Mouse (Mus musculus) spleen, postnatal 14 days (tissue): Measurements from ENCODE around the gene Casp8ap2.

ENCODE experiments used
- DNase-seq, 2 experiments: peaks; one replicate each; pipeline ENCODE4 v3.0.0; 2021 to 2022; ENCODE audit warnings: low spot score in 2 of 2

Casp8ap2 gene

DNA sequence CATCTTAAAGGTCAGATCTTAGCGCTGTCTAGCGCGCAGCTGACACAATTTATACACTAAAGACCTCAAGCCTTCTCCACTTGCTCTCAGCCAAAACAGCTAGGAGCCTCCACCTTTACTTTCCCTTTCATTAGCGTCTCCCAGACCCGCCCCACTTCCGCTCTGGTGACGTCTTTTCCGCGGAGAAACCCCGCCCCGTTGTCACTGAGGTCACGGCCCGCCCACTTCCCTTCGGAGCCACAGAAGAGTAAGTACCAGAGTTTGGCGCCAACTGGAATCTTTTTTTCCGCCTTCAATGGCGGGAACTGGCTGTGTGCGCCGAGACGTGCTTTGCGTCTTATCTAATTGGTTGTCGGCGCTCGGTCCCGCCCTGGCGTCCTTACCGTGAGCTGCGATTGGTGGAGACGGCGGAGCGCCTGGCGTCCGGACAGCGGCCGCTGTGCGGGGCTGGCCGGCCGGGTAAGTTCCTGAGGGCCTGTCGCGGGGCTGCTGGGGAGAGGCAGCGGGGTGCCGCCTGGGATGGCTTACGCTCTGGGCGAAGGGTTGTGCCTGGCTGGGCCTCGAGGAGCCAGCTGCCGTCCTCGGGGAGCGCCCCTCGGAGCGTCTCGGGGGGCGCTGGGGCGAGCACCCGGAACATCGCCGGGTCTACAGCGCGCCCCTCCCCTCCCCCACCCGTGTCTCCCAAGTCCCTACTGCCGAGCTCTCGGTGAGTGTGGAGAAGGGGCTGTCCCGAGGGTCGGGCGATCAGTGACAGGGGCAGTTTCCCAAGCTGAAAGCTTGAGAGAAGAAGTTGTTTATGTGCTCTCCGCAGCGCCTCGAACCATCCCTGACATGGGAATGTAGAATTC lies at the start of gene Casp8ap2:
Gene Casp8ap2, plus strand, starts transcription at position 418 of the 848 bp plus-strand sequence.
- peak; percentile 97 to 99 for DNase-seq

- DNase-seq = no peak
These were observed 46.2 kb upstream of the Casp8ap2 start for GRCm38 (mm10) chr4:32569054-32569453.

DNA sequence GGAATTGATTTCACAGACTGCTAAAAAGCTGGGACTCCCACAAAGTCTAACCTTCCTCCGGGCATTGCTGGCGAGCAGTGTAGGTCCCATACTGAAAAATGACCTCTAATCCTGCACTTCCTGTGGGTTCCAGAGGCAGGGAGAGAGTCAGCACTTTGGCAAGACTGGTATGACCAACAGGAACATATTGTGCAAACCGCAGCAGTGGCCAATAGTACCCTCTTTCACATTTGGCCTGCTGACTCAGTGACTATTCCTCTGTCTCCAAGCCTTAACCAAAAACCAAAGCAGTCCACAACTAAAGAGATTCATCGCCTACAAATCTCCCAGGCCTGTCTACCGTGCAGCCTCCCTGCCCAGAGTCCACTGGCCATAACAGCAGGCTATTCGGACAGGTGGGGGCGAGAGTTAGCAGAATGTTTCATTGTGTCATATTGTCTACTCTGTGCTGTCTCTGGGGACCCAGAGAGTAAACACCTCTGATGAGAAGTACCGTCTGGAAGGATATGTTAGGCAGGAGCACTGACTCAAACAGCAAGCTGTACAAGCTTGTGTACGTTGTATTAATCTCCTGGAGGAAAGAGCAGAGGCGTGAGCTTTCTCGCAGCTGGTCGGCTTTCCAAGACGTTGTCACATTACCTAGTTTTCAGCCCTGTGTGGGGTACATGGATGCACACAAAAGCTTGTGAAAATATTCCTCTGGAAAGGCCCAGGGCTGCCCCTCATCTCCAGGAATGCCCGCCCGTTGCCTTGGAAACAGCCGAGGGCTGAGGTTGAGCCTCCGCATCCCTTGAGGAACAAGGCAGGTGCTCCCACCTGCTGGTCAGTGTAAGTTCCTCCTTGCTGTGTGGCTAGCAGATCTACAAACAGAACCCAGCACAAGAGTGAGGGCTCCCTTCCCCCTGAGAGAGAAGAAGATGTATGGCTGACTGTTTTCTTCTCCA lies 45.0 kb upstream of the Casp8ap2 start:
- DNase-seq = no peak

DNA sequence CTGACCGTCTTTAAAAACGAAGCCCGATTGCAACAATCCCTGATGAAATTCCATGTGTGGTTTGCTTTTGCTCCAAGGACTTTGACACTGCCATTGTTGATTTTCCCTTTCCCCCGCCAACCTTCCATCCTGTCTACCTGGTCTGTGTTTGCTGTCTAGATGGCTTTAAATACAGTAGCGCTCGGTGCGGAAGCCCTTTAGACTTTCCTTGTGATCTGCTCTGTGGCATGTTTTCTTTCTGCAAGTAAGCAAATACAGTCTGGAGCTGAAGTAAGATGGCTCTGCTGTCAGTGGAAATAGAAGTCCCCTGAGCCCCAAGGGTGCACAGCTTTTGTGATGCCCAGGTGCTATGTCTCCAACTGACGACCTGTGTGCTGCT lies 44.3 kb upstream of the Casp8ap2 start:
- DNase-seq = no peak

DNA sequence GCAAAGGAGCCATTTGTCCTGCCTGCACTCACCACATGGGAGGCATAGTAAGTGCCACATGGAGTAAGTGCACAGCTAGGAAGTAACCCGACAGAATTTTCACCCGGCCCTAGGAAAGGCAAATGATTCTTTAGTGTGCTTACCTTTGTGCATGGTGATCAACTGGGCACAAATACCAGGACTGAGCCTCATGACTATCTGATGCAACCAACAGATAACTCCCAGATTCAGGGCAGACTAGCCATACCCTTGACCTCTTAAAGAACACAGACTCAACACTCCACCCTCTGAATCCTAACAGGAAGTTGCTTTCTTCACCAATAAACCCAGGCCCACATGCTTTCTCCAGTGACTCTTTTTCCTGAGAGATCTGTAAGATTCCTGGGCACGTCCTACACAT lies 43.8 kb upstream of the Casp8ap2 start:
- DNase-seq = no peak

DNA sequence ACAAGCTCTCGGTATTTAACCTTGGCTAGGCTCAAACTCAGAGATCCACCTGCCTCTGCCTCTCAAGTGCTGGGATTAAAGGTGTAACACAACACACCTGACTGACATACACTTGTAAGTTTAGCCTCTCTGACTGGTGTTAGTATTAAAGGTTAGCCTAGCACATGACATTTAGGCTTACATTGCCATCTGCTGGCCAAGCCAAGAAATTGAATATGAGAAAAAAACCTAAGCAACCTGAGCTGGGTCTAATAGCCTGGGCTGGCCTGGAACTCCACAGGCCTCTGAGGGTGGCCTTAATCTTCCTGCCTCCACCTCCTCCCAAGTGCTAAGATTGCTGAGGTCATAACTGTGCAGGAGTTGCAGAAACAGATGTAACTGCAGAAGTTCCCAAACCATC lies 43.1 kb upstream of the Casp8ap2 start:
- no peak for DNase-seq

- DNase-seq = no peak
These were observed 41.7 kb upstream of the Casp8ap2 start for GRCm38 (mm10) chr4:32573586-32573985.

DNA sequence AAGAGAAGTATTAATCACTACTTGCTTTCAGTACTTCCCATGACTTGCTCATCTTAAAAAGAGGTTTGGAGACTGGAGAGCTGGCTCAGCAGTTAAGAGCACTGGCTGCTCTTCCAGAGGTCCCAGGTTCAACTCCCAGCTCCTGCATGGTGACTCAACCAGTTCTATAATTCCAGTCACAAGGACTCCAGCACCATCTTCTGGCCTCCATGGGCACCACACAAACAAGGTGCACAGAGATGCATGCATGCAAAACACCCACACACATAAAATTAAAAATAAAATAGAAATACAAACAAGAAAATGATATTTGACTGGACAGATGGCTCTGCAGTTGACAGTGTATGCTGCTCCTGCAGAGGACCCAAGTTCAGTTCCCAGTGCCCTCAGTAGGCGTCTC lies 40.6 kb upstream of the Casp8ap2 start:
- no peak for DNase-seq

DNA sequence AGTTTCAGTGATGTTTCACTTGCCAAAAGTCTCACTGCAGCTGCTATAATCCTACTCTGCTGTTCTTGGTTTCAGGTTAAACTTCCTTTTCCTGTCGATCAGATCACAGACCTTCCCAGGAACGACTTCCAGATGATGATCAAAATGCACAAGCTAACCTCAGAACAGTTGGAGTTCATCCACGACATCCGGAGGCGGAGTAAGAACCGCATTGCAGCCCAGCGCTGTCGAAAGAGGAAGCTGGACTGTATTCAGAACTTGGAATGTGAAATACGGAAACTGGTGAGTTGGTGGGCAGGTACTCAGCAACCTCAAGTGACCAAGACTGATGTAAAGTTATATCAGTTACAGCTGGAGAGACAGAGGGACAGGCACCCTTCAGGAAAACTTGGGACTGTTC lies 40.1 kb upstream of the Casp8ap2 start:
- DNase-seq = no peak

DNA sequence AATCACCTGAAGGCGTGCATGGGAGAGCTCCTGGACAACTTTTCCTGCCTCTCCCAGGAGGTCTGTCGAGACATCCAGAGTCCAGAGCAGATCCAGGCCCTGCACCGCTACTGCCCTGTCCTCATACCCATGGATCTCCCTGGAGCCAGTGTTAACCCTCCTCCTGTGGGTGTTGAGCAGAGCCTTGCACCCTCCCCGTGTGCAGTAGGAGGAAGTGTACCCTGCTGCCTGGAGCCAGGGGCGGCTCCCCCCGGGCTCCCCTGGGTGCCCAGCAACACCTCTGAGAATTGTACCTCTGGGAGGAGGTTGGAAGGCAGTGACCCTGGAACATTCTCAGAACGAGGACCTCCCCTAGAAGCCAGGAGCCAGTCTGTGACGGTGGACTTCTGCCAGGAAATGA lies 35.4 kb upstream of the Casp8ap2 start:
- DNase-seq = no peak

- DNase-seq = no peak
These were observed 31.1 kb upstream of the Casp8ap2 start for GRCm38 (mm10) chr4:32584181-32584580.

DNA sequence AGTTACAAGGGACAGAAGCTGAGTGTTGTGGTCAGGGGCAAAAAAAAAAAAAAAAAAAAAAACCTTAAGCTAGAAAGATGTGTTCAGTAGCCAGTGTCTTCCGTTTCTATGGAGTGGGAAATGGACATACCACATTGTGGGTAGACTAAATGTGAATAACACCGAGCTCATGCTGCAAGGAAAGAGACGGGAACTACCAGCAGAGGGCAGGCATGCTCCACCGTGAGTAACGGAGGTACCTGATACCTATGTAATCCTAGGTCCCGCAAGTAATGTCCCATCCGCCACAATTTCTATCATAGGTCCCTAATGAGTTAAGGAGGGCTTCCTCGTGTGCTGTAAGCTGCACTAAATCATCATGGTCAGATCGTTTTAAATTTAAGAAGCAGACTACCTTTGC lies 28.7 kb upstream of the Casp8ap2 start:
- DNase-seq = peak; percentile 33 to 66

- no peak for DNase-seq
These were observed 27.7 kb upstream of the Casp8ap2 start for GRCm38 (mm10) chr4:32587543-32587942.

DNA sequence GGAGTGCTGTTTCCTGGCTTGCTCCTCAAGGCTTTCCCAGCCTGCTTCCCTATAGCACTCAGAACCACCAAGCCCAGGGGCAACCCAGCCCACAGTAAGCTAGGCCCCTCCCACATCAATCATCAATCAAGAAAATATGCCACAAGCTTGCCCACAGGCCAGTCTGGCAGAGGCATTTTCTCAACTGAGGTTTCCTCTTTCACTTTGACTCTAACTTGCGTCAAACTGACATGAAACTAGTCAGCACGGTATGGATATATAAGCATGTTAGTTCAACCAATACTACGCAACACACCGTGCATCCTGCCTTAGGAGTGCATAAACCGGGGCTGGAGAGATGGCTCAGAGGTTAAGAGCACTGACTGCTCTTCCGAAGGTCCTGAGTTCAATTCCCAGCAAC lies 27.0 kb upstream of the Casp8ap2 start:
- DNase-seq = no peak

- peak in 1 of 2 experiments; percentile 50 for DNase-seq
These were observed 14.1 kb upstream of the Casp8ap2 start for GRCm38 (mm10) chr4:32601135-32601534.

DNA sequence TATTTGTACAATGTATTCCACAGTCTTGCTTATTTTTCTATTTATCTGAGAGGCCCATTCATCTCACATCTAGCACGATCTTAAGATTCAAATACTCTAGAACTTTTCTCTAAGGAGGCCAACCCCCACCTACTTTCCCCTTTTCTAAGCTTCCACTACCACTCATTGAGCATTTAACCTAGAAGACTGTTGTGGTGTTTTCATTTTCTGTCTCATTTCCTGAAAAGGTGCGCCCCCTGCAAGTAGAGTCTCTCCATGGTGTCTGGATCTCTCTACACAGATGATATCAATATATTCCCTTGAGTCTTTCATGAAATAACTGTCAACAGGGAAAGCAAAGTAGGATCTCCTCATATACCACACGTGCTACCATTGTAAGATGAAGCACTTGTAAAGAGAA lies 12.6 kb upstream of the Casp8ap2 start, which contains the start of gene Gja10:
Gene Gja10, minus strand, starts transcription at position 101 of the 400 bp plus-strand sequence.
- DNase-seq = no peak

DNA sequence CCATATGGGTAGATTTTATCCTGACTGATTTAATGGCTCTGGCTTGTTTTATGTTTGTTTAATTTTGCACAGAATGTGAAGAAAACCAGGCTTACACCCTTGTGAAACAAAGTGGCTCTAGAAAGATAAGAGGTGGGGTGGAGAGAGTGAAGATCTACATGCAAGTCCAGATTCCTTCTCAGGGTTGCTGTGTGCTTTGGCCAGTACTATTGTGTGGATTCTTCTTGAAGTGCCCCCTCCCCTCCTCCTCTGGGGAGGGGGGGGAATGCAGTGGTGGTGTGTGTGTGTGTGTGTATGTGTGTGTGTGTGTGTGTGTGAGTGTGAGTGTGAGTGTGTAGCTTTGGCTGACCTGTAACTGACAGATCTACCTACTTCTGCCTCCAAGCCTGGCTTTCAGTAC lies 6.4 kb downstream of the Casp8ap2 start:
- DNase-seq = no peak

DNA sequence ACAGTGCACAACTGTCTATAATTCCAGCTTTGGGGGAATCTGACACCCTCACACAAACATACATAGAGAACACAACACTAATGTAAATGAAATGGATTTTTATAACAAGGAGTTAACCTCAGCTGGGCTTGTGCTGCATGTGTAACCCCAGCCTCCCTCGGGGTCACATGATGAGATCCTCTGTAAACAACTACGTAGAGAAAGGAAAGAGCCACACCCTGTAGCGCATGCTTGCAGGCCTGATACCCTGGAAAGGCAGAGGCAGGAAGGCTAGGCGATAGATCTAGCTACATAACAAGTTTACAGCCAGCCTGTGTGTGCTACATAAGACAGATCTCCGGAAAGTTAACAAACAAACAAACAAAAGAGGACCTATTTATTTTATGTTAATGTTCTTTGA lies 36.4 kb downstream of the Casp8ap2 start:
- no peak for DNase-seq

GRCm38 (mm10) chr4:32656146-32656904 lies 41.1 kb downstream of the Casp8ap2 start:
- no peak for DNase-seq

DNA sequence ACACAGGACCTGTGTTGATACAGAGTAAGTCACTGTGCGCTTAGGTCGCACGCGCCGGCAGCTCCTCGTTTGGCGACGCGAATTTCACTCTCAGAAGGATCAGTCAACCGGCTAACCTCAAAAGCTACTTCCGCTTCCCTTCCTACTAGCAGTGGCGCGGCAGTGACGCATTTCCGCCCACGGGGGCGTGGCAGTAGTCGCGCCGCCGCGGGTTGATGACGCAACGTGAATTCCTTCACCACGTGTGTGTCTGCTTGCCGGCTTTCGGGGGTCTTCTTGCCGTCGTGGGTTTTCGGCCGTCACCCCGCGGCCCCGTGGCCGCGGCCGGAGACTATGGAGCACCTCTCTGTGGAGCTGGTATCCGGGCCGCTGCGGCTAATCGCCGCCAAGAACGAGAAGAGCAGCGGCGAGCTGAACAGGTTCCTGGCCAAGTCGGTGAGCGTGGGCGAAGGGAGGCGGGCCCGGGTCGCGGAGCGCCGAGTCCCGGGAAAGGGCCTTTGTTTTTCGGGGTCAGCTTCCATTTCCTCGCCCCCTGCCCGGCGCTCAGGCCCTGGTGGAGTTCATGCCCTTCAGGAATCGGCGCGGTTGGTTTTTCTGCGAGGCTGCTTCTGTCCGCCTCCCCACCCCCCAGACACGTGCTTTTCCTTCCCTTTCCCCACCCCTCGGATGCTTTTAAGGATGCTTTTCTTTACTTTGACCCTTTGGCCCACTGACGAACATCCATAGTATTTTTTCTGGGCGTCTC lies 41.8 kb downstream of the Casp8ap2 start, which contains the start of gene Mdn1:
Gene Mdn1, plus strand, starts transcription at position 202 of the 745 bp plus-strand sequence.
- peak; percentile 84 to 94 for DNase-seq

- DNase-seq = no peak
These were observed 50.6 kb downstream of the Casp8ap2 start for GRCm38 (mm10) chr4:32665843-32666242.
